ENCODE assay signal across 8 mouse cellular contexts in the genomic region with DNA sequence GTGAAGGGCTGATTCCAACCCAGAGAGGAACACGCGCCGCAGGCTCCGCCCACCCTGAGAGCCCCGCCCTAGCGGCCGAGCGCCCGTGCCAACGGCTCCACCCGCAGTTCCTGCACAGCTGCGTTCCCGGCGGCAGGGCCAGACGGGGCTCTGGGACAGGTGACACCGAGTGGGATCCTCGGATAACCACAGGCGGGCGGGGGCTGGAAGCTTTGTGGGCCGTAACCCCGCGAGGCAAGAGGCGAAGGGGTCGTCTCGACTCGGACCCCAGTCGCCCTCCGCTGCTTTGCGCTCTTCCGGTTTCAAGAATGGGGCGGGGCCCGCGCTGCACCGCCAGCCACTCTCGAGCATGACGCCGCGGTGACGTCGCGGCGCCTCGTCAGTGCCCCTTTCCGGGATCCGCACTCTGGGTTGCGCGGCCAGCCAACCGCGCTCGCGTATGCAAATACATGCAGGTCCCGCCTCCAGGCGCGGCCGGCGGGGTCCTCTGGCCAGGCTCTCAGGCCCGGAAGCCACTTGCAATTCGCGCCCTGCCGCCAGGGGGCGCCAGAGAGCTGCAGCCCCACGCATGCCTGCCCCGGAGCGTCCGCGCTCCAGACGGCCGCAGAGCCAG. TPM values are rescaled to one million over a fixed set of nuclear protein-coding genes. Genes with fewer than 3 reads are reported as not detected.
A peak's percentile ranks its signal among the peaks of the same experiment; 100 is the strongest.
DNase-seq lines count a peak whose midpoint lies in the region; ATAC-seq and TF ChIP-seq lines count a peak whose summit lies in the region.

A gene (plus strand): TSS at position 63 of the 613 bp plus-strand sequence.

- peaks cover 32% of the 10 kb centered on the region for H3K4me1 ChIP-seq in bone marrow macrophage, adult 2 months (ENCODE audit: control insufficient read depth, insufficient read depth, low read length)
- H3K4me1 ChIP-seq in embryonic fibroblast, embryonic 13.5 days (ENCODE audit: control insufficient read depth, insufficient read depth, low read length), result peaks cover 8% of the 10 kb centered on the region
- H3K4me1 ChIP-seq in heart, embryonic 10.5 days, result peaks cover 53% of the 10 kb centered on the region
- H3K4me1 ChIP-seq in kidney, embryonic 15.5 days, result peaks cover 48% of the 10 kb centered on the region

- 0 out of 2 replicates have a peak within 1 kb of the TSS, but pooled peaks have one; percentile 42 for H3K9ac ChIP-seq in kidney, embryonic 15.5 days

- no peaks in the 10 kb centered on the region for H3K27me3 ChIP-seq in heart, embryonic 10.5 days (ENCODE audit: insufficient read depth, poor library complexity, severe bottlenecking)
- no peaks in the 10 kb centered on the region for H3K27me3 ChIP-seq in kidney, embryonic 15.5 days

- TF ChIP-seq CTCF in bone marrow macrophage, adult 2 months (IDR thresholded peaks at IDR 0.05; ENCODE audit: low read depth, low read length), result peak; percentile 83
- peak; percentile 81 for TF ChIP-seq CTCF in embryonic fibroblast, embryonic 13.5 days (IDR thresholded peaks at IDR 0.05; ENCODE audit: borderline replicate concordance, insufficient read depth, low read length)

- H3K4me2 ChIP-seq in kidney, embryonic 15.5 days, result peak within 1 kb of the TSS; percentile 64

- H3K4me3 ChIP-seq in bone marrow macrophage, adult 2 months (ENCODE audit: insufficient read depth, low read length), result peak within 1 kb of the TSS; percentile 97
- peak within 1 kb of the TSS; percentile 70 for H3K4me3 ChIP-seq in embryonic fibroblast, embryonic 13.5 days (ENCODE audit: insufficient read depth, low read length)
- peak within 1 kb of the TSS; percentile 77 for H3K4me3 ChIP-seq in heart, embryonic 10.5 days
- peak within 1 kb of the TSS; percentile 64 for H3K4me3 ChIP-seq in kidney, embryonic 15.5 days (replicated peaks)

- peaks cover 43% of the 10 kb centered on the region for H3K36me3 ChIP-seq in heart, embryonic 10.5 days
- peaks cover 61% of the 10 kb centered on the region for H3K36me3 ChIP-seq in kidney, embryonic 15.5 days

- H3K27ac ChIP-seq in bone marrow macrophage, adult 2 months (ENCODE audit: insufficient read depth, low read depth, low read length), result peak within 1 kb of the TSS; percentile 97
- peak within 1 kb of the TSS; percentile 75 for H3K27ac ChIP-seq in embryonic fibroblast, embryonic 13.5 days (ENCODE audit: insufficient read depth, low read length)
- peak within 1 kb of the TSS; percentile 88 for H3K27ac ChIP-seq in heart, embryonic 10.5 days
- H3K27ac ChIP-seq in kidney, embryonic 15.5 days, result peak within 1 kb of the TSS; percentile 90

- H3K9me3 ChIP-seq in heart, embryonic 10.5 days, result no peaks in the 10 kb centered on the region
- H3K9me3 ChIP-seq in kidney, embryonic 15.5 days (replicated peaks), result no peaks in the 10 kb centered on the region

- ATAC-seq in kidney, embryonic 15.5 days (replicated peaks; ENCODE audit: low FRiP score), result peak; percentile 84
- ATAC-seq in monocyte, adult 5-6 weeks (replicated peaks; ENCODE audit: insufficient number of reproducible peaks, low FRiP score, low TSS enrichment, poor library complexity, severe bottlenecking), result peak; percentile 59

- 1% methylated on average over 68 of the region's 68 CpGs for WGBS in heart, embryonic 10.5 days
- WGBS in kidney, embryonic 15.5 days, result 1% methylated on average over 68 of the region's 68 CpGs

- 0 out of 2 replicates have a peak, but pooled peaks have one; percentile 35 for TF ChIP-seq POLR2A in bone marrow macrophage, adult 2 months (IDR thresholded peaks at IDR 0.05; ENCODE audit: borderline replicate concordance, low read depth, low read length)
- TF ChIP-seq POLR2A in embryonic fibroblast, embryonic 13.5 days (IDR thresholded peaks at IDR 0.05; ENCODE audit: low read depth, low read length), result peak; percentile 81

- DNase-seq in A20 (ENCODE audit: low read depth, low spot score) (peak; percentile 100), liver (peak; percentile 99)
- DNase-seq in heart, embryonic 10.5 days (ENCODE audit: low spot score), result peak; percentile 98
- peak; percentile 97 to 99 for DNase-seq in spleen, postnatal 4 days (ENCODE audit: low spot score in 2 of 2)

RNA-seq across cellular contexts. Expression of the gene that starts here (rescaled TPM):
- 18.5 and 23.5 TPM in 2 replicates for polyA plus RNA-seq in bone marrow macrophage, adult 2 months (2012; ENCODE audit: insufficient read depth, insufficient read length, missing spikeins)
- 2.3 and 3.2 TPM in 2 replicates for polyA plus RNA-seq in embryonic fibroblast, embryonic 13.5 days (2011; ENCODE audit: insufficient read length, low read depth, missing spikeins)
- polyA plus RNA-seq in heart, embryonic 10.5 days (2016; fragmentation: Nextera tagmentation; extraction: Ambion mirVana), result 3.9 and 4.2 TPM in 2 replicates
- polyA plus RNA-seq in kidney, embryonic 15.5 days (2015; fragmentation: Nextera tagmentation; extraction: Ambion mirVana), result 6.6 and 7.1 TPM in 2 replicates
- 11.9 to 24.2 TPM (median 16.3 TPM) in 3 replicates for total RNA-seq in monocyte, adult 5-6 weeks (2017)

Comparison
In these comparisons a context has a peak if more than half of its experiments do, and no peak if none do; other contexts are left out.
1. Peak in every context shown above with its lines: DNase-seq, ATAC-seq, H3K4me3 ChIP-seq and H3K27ac ChIP-seq.